Mouse (Mus musculus) kidney, postnatal 36 days (tissue): ENCODE results near the gene Fam214a.

Experiments
- DNase-seq, 2 experiments: peaks; one replicate each; pipeline ENCODE4 v3.0.0; 2021 to 2022; ENCODE audit warnings: mixed read lengths in 2 of 2

Gene Fam214a

GRCm38 (mm10) chr9:74953265-74953958 lies 728 bp downstream of the Fam214a start:
- DNase-seq, result peak; percentile 80 to 81

DNA sequence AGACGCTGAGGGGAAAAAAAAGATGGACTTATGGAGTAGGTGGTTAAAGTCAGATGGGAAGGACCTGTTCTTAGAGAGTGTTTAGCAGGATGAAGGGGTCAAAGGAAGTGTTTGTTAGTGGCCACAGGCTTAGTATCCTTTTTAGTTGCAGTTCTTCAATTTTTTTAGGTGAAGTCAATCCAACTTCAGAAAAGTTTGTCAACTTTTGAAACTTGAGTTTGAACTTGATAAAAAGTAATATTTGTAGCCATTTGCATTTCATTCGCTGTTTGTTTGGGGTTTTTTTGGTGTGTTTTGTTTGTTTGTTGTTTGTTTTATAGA lies 1.2 kb downstream of the Fam214a start:
- no peak for DNase-seq

- no peak for DNase-seq
Measured at GRCm38 (mm10) chr9:74954387-74954786, 1.7 kb downstream of the Fam214a start.

GRCm38 (mm10) chr9:74960630-74961029 lies 7.9 kb downstream of the Fam214a start:
- DNase-seq, result no peak

DNA sequence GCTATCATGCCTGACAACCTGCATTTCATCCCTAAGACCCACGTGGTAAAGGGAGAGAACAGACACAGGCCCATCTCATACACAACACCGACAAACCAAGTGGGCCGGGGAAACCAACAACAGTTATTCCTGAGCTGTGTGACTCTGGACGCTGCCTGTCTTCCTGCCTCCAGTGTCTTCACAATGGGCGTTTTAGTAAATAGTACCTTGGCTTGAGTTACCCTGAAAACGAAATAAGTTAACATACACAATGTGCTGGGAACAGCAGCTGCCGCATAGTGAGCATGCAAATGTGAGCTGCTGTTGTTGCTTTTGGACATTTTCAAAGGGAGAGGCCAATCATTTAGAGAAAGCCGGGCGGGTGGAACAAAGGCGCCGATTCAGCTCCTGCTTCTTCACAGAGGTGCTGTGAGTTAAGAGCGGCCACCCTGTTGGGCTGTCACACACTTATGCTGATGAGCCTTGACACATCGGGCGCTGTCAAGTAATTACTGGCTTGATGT lies 8.4 kb downstream of the Fam214a start:
- no peak for DNase-seq

DNA sequence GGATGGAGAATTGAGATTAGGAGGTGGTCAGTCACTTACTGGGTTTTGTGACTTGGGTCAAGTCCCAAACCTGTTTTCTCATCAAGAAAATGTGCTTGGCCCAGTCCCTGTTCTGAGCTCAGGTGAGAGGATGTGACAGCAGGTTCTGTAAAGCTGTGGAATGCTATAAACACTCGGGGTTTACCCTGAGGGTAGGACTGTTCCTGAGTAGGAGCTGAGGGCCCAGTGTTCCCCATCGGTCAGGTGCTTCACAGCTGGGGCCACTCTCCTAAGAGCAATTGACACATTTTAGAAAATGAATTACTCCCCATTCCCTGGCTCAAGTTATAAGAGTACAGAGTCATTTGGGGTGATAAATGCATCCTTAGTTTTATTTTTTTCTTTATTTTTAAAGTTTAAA lies 11.3 kb downstream of the Fam214a start:
- peak in 1 of 2 experiments; percentile 68 for DNase-seq

GRCm38 (mm10) chr9:74964866-74965384 lies 12.2 kb downstream of the Fam214a start:
- DNase-seq, result no peak

DNA sequence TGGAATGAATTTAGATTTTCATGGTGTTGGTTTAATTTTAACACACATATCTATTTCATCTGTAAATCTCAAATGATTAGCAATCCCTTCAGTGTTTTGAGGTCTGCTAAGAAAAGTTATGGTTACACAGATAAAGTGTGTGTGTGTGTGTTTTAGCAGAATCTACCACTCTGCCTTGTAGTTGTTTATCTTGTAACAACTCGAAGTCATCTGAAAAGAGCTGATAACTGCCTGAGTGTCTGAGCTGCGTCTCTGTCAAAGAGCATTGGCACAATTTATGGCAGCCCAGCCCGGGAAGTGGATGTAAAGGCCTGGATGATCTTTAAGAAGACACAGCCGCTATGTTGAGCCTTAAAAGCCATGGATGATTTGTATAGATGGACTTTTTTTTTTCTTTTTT lies 13.5 kb downstream of the Fam214a start:
- DNase-seq, result no peak

DNA sequence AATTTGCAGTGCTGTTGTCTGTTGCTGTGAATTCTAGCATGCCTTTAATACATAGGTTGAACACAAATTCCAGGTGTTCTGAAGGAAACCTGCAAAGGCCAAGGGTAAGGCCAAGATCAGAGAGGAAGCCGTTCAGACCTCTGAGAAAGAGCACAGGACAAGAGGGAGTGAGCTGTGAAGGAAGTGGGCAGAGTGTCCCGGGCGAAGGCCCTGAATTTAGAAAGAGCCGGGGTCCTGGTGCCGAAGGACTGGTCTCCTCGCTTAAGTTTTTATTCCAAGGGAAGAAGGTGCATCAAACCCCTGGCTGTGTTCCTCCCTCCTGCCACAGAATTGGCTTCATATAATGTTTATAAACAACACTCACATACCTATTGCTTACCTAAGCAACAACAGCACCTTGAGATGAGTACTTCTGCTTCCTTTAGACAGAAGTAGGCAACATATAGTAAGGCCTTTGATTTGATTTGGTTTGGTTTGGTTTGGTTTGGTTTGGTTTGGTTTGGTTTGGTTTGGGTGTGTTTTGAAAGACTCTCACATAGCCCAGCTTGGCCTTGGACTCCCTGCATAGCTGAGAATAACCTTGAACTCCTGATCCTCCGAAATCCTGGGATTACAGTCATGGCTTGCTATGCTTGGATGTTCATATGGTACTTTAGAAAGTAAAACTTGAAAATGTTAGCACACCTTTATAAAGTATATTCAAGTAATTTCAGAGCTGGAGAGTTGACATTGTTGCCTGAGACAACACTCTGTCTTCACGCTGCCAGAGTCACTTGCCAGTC lies 16.2 kb downstream of the Fam214a start:
- no peak for DNase-seq

- no peak for DNase-seq
Measured at GRCm38 (mm10) chr9:74970591-74970990, 17.9 kb downstream of the Fam214a start.

GRCm38 (mm10) chr9:74971191-74971976 lies 18.7 kb downstream of the Fam214a start:
- peak in 1 of 2 experiments; percentile 63 for DNase-seq

DNA sequence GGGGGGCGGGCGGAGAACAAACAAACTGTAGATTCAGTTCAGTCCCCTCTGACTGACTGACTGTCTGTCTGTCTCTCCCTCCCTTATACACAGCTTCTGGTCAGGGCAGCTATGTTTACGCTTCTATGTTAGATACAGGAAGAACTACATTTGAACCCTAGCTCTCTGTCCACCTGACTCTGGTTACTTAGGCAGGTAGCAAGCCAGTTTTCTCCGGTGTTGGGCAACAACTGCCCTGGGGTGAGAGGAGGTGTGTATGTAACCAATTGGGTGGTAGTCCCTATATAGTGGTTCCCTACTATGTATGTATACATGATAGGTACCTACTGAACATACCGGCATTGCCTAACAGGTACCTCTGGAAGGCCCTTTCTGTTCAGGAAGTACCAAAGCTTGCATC lies 20.1 kb downstream of the Fam214a start:
- DNase-seq, result no peak

DNA sequence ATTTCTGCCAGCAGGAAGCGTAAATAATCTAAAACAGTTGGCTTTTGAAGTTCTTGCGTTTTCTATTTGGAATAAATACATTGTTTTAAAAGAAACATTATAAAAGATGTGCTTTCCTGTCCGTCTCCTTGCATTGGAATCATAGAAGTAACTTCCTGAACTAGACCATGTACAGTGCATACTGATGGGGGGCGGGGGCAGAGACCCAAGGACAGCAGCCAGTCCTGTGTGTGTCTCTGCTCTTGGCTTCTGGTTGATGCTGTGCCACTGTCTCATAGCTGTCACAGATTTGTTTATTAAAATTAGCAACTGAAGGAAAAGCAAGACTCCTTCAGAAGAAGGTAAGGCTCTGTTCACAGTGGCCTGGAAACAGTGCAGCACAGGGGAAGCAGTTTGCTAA lies 20.5 kb downstream of the Fam214a start:
- no peak for DNase-seq

GRCm38 (mm10) chr9:74974758-74975157 lies 22.1 kb downstream of the Fam214a start:
- peak in 1 of 2 experiments; percentile 44 for DNase-seq

- DNase-seq, result peak; percentile 62 to 84
Measured at GRCm38 (mm10) chr9:74975416-74975815, 22.7 kb downstream of the Fam214a start.

DNA sequence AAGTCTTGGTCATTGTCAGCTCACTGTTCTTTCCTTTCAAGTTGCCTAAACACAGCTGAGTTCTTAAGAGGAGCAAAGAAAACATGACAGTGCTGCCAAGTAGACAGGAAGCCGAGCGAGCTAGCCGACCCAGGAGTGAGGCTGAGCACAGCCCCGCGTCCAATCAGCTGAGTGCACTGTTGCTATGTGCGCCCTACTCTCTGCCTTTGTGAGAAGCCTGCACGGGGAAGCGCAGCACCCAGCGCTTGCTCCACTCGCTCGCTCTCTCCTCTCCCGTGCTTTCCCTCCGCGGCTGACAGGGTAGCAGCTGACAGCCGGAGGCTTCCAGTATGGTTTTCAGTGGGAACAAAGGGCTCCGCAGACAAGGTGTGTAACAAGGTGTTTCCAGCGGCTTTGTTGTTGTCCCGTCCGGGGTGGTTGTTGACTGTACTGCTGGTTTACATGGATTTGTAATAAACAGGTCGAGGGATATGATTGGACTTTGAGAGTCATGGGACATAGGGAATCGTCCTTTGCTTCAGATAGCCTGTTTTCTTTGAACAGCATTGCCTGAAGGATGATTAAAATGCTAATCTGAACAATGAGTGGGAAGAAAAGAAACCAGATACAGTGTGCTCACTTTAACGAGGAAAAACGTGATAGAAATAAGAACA lies 23.4 kb downstream of the Fam214a start:
- peak; percentile 88 to 92 for DNase-seq

DNA sequence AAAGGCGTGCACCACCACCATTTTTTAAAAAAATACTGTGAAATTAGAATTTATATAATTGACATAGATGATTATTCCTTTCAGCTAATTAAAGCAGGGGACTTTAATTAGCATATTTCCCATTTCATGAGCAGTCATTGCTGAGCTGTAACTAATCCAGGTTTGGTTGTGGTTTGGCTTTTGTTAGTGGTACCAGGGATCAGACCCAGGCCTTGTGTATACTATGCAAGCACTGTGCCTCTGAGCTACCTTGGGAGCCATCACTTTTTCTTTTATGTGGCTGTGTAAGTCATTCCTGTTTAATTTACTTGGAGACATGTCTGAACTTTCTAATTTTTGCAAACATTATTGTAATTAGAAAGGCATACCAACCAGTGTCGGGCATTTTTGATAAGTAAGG lies 24.6 kb downstream of the Fam214a start:
- no peak for DNase-seq

DNA sequence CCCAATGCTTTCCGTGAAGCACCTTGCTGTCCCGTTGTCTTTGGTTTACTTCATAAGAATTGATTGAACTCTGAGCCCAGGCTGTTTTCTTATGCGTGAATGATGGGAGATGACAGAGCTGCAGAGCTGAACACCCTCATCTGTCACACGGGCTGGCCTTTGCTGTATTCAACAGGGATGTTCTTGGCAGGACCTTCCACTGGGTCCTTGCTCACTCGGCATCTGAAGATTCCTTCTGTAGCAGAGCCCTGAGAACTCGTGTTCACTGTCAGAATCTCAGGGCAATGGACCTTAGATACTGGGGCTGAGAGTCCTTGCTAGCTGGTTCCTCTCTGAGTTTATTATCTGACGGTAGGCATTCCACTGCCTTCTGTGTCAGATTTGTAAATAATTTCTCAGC lies 25.3 kb downstream of the Fam214a start:
- peak; percentile 41 to 62 for DNase-seq

GRCm38 (mm10) chr9:74978868-74979267 lies 26.2 kb downstream of the Fam214a start:
- no peak for DNase-seq

DNA sequence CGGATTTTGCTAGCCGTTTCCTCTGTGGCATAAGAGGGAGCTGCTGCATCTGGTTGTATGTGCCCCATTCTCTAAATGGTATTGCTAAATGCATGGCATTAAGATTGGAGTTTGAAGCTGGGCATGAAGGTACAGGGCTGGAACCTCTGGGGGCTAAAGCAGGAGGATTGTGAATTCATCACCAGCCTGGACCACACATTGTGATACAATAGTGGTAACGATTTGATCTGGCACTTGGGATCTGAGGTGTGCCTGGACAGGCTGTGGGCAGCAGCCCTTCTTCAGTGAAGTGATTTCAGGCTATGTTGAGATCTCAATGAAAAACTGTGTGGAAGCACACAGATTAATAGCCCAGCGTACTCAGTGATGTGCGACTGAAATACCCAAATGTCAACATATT lies 26.7 kb downstream of the Fam214a start:
- DNase-seq, result no peak

DNA sequence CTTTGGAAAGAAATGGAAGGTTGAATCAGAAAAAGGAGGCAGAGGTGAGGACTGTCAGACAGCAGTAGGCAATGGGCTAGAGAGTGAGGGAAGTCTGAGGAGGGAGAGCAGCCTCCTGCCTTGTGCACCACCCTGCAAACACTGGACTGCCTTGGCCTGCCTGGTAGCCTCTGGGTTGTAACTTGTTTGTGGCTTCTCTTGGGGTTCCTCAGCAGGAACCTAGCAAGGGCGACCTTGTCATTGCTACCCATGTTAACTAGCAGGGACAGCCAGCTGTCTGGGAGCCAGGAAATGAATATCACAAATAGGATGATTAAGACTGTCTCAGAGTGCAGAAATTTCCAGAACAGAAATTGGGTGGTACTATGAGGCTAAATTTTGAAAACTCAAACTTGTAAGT lies 27.2 kb downstream of the Fam214a start:
- no peak for DNase-seq

DNA sequence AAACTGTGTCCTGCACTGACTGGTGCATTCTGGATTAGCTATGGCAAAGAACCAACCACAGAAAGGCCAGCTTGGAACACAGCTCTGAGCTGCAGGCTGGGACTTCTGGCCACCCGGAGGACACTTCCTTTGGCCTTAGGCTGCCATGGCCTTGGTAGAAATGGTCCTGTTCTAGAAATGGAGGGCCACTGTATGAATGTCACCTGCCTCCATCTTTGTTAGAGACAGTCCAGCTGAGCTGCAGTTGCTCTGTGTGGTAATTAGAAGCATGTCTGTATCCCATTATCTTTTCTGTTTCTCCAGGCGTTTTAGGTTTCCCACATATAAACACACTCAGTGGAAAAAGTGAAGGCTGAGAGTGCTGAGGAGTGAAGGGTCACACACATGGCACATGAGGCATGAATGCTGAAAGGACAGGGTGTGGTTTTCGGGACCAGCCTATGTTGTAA lies 29.0 kb downstream of the Fam214a start:
- no peak for DNase-seq

- no peak for DNase-seq
Measured at GRCm38 (mm10) chr9:74982193-74982592, 29.5 kb downstream of the Fam214a start.
